Mouse (Mus musculus): ENCODE results near the gene Ropn1l.

DNA sequence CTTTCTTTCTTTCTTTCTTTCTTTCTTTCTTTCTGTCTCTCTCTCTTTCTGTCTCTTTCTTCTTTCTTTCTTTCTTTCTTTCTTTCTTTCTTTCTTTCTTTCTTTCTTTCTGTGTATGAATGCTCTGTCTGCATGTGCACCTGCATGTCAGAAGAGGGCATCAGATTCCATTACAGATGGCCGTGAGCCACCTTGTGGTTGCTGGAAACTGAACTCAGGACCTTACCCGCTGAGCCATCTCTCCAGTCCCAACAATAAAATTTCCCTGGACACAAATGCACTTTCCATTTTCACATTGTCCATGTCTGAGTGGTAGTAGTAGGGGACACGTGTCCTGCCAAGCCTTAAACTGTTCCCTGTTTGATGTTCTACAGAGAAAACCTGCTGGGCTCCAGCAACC lies 26.1 kb downstream of the Ropn1l start:
- no peak for TF ChIP-seq CTCF (IDR thresholded peaks at IDR 0.05; ENCODE audit: low read depth, low read length)
- TF ChIP-seq GATA1 (IDR thresholded peaks at IDR 0.05; ENCODE audit: borderline replicate concordance, low read length), result no peak
- TF ChIP-seq GATA2 (IDR thresholded peaks at IDR 0.05; ENCODE audit: borderline replicate concordance, low read depth, low read length), result no peak
- no peak for TF ChIP-seq TAL1 (conservative IDR thresholded peaks at IDR 0.05; ENCODE audit: low read depth, low read length)

Data from G1E (cell line).